Mouse (Mus musculus) ES-Bruce4 (cell line): Measurements from ENCODE around the gene Lemd1. TPM values are rescaled to one million over a fixed set of nuclear protein-coding genes. Genes with fewer than 3 reads are reported as not detected.

Experiments used
- H3K27ac ChIP-seq: 2 replicates; pipeline ENCODE4 v1.5.1; 2012; ENCODE audit warnings: low read length, inconsistent platforms; ENCODE audit not compliant: insufficient read depth
- H3K27me3 ChIP-seq: 2 replicates; pipeline ENCODE4 v1.6.1; 2012; ENCODE audit warnings: mild to moderate bottlenecking, low read length, inconsistent platforms; ENCODE audit not compliant: control insufficient read depth, poor library complexity, insufficient read depth, severe bottlenecking
- H3K36me3 ChIP-seq: 2 replicates; pipeline ENCODE4 v1.6.1; 2012; ENCODE audit warnings: inconsistent platforms, mild to moderate bottlenecking, low read length, moderate library complexity; ENCODE audit not compliant: control insufficient read depth, poor library complexity, insufficient read depth, severe bottlenecking
- H3K4me1 ChIP-seq: one replicate; pipeline ENCODE4 v1.8.1; 2011; ENCODE audit warnings: low read length; ENCODE audit not compliant: control insufficient read depth, insufficient read depth
- H3K4me3 ChIP-seq: 2 replicates; pipeline ENCODE4 v1.5.1; 2011; ENCODE audit warnings: low read depth, mild to moderate bottlenecking, low read length
- H3K9ac ChIP-seq: 2 replicates; pipeline ENCODE4 v1.6.1; 2012; ENCODE audit warnings: low read depth, mild to moderate bottlenecking, inconsistent platforms; ENCODE audit not compliant: poor library complexity, severe bottlenecking
- H3K9me3 ChIP-seq: replicated peaks from 2 replicates; pipeline ENCODE4 v1.6.1; 2012; ENCODE audit warnings: mild to moderate bottlenecking, low read length, inconsistent platforms; ENCODE audit not compliant: control insufficient read depth, poor library complexity, insufficient read depth, severe bottlenecking
- CTCF ChIP-seq: IDR thresholded peaks from one replicate; pipeline ENCODE4 v1.8.1; 2011; ENCODE audit warnings: low read depth, low read length
- EP300 ChIP-seq: IDR thresholded peaks from 2 replicates; pipeline ENCODE4 v1.6.1; 2011; ENCODE audit warnings: low read depth, low read length; ENCODE audit not compliant: insufficient read depth
- POLR2A ChIP-seq: IDR thresholded peaks from one replicate; pipeline ENCODE4 v1.8.1; 2011; ENCODE audit warnings: low read length; ENCODE audit not compliant: insufficient read depth
- polyA plus RNA-seq: library from polyadenylated mRNA; stranded (reverse); fragments of >200 nt; gene quantifications from 2 replicates; pipeline ENCODE4 v1.2.4, GENCODE M21; 2011; ENCODE audit warnings: low read depth; ENCODE audit not compliant: missing spikeins, insufficient read depth, insufficient read length

Gene Lemd1
- polyA plus RNA-seq, 1 experiment, result 20.0 TPM

DNA sequence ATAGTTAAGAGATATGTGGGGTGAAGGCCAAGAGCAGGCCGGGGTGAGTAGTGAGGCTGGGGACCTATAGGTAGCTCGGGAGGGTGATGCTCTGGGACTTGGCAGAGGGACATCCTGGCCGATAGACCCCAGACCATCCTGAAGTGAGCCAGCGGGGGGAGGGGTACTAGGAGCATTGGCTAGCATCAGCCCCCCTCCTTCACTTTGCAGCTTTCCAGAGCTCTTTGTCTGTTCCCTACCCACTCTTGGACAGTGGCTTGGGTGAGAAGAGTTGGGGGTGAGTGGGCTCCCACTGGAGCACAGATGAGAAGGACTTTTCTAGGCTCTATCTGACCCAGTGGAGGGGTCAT lies 10.3 kb downstream of the Lemd1 start:
- no peaks in the 10 kb centered on the region for H3K27me3 ChIP-seq
- TF ChIP-seq CTCF, result no peak
- TF ChIP-seq EP300, result no peak
- TF ChIP-seq POLR2A, result no peak
- H3K27ac ChIP-seq, result peak overlapping the region; percentile 95
- H3K4me1 ChIP-seq, result peaks cover 25% of the 10 kb centered on the region
- peaks cover 12% of the 10 kb centered on the region; the same call in 1 of the 2 replicates for H3K9me3 ChIP-seq
- no peaks in the 10 kb centered on the region for H3K36me3 ChIP-seq
- H3K4me3 ChIP-seq, result peak overlapping the region; percentile 39
- no peak overlapping the region for H3K9ac ChIP-seq

DNA sequence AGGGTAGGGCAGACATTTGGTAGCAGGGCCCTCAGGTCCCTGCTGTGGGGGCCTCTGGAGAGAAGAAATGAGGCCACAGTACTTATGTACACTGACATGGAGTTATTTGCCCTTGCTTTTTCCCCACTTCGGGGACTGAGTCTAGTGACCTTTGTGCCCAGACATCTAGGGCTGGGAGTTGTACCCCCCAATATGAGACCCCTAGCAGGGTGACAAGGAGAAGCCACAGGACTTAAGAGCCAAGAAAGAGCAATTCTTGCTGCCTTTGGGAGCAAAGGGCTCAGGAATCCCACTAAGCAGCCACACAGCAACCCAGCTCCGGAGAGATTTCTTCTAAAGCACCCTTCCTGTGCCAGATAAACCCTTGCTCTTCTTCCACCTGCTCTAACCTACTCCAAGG lies 10.7 kb downstream of the Lemd1 start:
- no peak for TF ChIP-seq POLR2A
- TF ChIP-seq EP300, result no peak
- H3K4me3 ChIP-seq, result no peak overlapping the region; the same call in 1 of the 2 replicates
- 0 out of 2 replicates have a peak overlapping the region, but pooled peaks have one; percentile 9 for H3K9ac ChIP-seq
- H3K36me3 ChIP-seq, result no peaks in the 10 kb centered on the region
- no peaks in the 10 kb centered on the region for H3K27me3 ChIP-seq
- peaks cover 23% of the 10 kb centered on the region for H3K4me1 ChIP-seq
- peak overlapping the region; percentile 95 for H3K27ac ChIP-seq
- H3K9me3 ChIP-seq, result peaks cover 12% of the 10 kb centered on the region; the same call in 1 of the 2 replicates

DNA sequence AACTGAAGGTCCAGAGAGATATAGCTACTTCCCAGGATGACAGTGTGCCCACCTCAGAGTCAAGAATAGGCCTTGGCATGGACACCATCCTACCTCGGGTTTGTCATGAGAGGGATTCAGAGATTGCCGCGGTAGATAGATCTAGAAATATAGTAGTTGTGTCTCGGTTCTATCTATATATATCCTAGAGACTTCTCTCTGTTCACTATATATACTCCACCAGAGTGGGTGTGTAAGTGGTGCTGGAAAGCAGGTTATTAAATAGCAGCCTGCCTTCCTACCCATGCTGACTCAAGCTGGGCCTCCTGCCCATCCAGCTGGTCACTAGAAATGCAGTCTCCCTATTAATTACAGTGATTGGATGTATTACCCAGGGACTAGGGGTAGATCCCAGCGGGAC lies 11.5 kb downstream of the Lemd1 start:
- Histone ChIP-seq H3K36me3 (no peaks in the 10 kb centered on the region), H3K4me3 (no peak overlapping the region), H3K27me3 (no peaks in the 10 kb centered on the region), H3K9me3 (peaks cover 12% of the 10 kb centered on the region; the same call in 1 of the 2 replicates), H3K4me1 (peaks cover 29% of the 10 kb centered on the region), H3K9ac (no peak overlapping the region), H3K27ac (peak overlapping the region; percentile 95; the same call in 1 of the 2 replicates)
- no peak for TF ChIP-seq EP300
- no peak for TF ChIP-seq POLR2A
- no peak for TF ChIP-seq CTCF

DNA sequence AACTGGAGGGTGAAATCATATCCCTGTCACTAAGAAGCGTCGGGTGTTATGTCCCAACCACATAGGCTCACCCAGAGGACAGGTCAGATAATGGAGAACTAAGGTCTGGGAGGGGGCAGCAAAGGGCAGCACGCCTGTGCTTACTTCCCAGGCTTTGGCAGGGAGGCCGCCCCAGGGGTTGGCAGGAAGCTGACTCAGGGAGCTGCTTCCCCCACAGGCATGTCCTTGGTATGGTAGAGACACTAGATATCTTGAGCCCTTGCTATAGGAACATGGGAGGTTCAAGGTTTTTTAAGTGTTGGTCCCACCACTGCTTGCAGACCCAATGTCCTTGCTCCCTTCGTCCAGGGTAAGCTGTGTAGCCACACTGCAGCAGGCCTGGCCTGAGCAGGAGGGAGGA lies 14.7 kb downstream of the Lemd1 start:
- H3K27me3 ChIP-seq, result no peaks in the 10 kb centered on the region
- H3K4me3 ChIP-seq, result no peak overlapping the region
- peak overlapping the region; percentile 1; the same call in 1 of the 2 replicates for H3K27ac ChIP-seq
- no peak overlapping the region for H3K9ac ChIP-seq
- peaks cover 12% of the 10 kb centered on the region; the same call in 1 of the 2 replicates for H3K9me3 ChIP-seq
- H3K4me1 ChIP-seq, result peaks cover 22% of the 10 kb centered on the region
- TF ChIP-seq EP300 (no peak), POLR2A (no peak), CTCF (no peak)
- H3K36me3 ChIP-seq, result no peaks in the 10 kb centered on the region

DNA sequence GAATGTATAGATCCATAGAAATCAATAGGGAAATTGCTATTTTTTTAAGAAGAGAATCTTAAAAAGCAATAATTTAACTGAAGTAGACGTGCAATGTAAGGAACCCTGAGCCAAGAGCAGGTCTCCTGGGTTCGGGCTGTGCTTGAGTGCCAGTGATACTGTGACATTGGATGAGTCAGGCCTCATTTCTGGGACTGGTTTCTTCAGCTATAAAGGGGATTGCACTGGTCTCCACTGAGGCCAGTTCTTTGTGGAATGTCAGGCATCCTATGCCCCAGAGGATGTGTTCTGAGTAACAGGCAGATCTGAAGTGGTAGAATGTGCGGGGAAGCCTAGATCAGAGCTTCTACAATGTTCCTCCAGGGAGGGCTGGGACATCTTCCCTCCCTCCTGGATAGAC lies 15.6 kb downstream of the Lemd1 start:
- peaks cover 10% of the 10 kb centered on the region; the same call in 1 of the 2 replicates for H3K9me3 ChIP-seq
- no peak overlapping the region for H3K27ac ChIP-seq
- H3K36me3 ChIP-seq, result no peaks in the 10 kb centered on the region
- H3K4me3 ChIP-seq, result no peak overlapping the region
- no peaks in the 10 kb centered on the region for H3K27me3 ChIP-seq
- TF ChIP-seq CTCF (no peak), EP300 (no peak), POLR2A (no peak)
- peaks cover 22% of the 10 kb centered on the region for H3K4me1 ChIP-seq
- H3K9ac ChIP-seq, result no peak overlapping the region

DNA sequence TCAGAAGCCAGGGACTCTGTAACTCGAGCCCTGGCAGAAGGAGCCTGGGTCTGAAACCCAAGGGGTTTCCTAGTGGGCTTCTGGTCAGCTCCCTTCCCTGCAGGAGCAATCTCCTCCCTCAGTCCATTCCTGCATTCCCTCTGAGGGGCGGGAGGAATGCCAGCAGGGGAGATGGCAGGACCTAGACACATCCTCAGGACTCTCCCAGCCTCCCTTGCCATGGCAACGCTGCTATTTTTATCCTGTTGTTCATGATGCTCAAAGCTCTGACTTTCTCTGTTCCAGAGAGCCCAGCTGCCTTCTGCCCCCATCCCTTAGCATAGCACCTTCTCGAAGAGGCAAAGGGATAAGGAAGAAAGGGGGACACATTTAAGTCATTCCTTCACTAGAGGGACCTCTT lies 16.9 kb downstream of the Lemd1 start:
- Histone ChIP-seq H3K9ac (no peak overlapping the region), H3K4me3 (no peak overlapping the region), H3K36me3 (no peaks in the 10 kb centered on the region), H3K4me1 (peaks cover 22% of the 10 kb centered on the region), H3K27ac (no peak overlapping the region), H3K9me3 (0 out of 2 replicates have a peak, but pooled peaks cover under 1% of the 10 kb centered on the region), H3K27me3 (no peaks in the 10 kb centered on the region)
- TF ChIP-seq POLR2A, result no peak
- no peak for TF ChIP-seq CTCF
- TF ChIP-seq EP300, result no peak

DNA sequence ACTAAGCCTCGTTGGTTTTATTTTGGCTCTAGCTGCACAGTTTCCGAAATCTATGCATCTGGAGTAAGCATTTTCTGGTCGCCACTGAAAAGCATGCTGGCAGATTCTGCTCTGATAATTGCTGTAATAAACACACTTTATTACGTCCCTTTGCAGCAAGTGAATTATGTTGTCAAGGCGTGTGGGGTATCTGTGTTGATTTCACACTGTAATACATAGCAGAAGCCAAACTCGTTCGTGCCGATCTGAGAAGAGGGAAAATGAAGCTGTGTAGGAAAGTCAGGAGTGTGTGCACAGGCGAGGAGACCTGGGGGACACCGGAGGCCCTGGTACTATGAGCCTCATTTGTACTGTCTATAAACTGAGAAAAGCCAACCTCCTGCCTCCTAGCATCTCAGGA lies 18.2 kb downstream of the Lemd1 start:
- Histone ChIP-seq H3K4me1 (peaks cover 16% of the 10 kb centered on the region), H3K9ac (no peak overlapping the region)

More for the DNA sequence above, 18.2 kb downstream of the Lemd1 start:
- H3K4me3 ChIP-seq, result no peak overlapping the region
- no peaks in the 10 kb centered on the region for H3K9me3 ChIP-seq
- no peaks in the 10 kb centered on the region for H3K27me3 ChIP-seq
- H3K36me3 ChIP-seq, result no peaks in the 10 kb centered on the region
- no peak overlapping the region for H3K27ac ChIP-seq
- TF ChIP-seq EP300, result no peak
- TF ChIP-seq POLR2A, result no peak
- no peak for TF ChIP-seq CTCF
